Mouse (Mus musculus) heart, postnatal 14 days (tissue): Measurements from ENCODE around the gene Spsb3. TPM values are rescaled to one million over a fixed set of nuclear protein-coding genes. Genes with fewer than 3 reads are reported as not detected.

Experiments
- DNase-seq, 2 experiments: peaks; one replicate each; pipeline ENCODE4 v3.0.0; 2021 to 2022
- intact Hi-C: fragments of 180-260 bp; cut with DNase I; formaldehyde crosslinking; loops from one replicate; pipeline ENCODE4 v1.15.1; 2025
- total RNA-seq, 2 experiments: library from RNA; stranded (reverse); gene quantifications; 2 replicates each; pipeline ENCODE4 v1.2.3; 2021

Spsb3 gene
- total RNA-seq, 2 experiments from 2014 or later: 32.4 to 39.3 TPM

DNA sequence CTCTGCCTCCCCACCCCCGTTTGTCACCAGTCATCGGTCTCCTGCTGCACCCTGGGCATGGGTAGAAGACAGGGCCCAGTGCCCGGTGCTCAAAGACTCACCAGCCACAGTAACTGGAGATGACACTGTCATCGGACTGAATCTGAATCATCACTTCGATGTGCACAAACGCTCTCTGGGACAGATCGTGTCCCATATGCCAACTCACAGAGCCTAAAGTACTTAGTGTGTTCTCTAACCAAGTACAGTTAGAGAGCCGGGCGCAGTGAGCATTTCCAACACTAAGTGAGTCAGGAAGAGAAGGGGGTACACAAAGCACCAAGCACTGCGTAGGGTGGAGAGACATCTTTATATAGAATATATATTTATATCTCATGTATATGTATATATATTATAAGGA lies 18.5 kb upstream of the Spsb3 start:
- no peak for DNase-seq
- intact Hi-C loops: no loop called here

DNA sequence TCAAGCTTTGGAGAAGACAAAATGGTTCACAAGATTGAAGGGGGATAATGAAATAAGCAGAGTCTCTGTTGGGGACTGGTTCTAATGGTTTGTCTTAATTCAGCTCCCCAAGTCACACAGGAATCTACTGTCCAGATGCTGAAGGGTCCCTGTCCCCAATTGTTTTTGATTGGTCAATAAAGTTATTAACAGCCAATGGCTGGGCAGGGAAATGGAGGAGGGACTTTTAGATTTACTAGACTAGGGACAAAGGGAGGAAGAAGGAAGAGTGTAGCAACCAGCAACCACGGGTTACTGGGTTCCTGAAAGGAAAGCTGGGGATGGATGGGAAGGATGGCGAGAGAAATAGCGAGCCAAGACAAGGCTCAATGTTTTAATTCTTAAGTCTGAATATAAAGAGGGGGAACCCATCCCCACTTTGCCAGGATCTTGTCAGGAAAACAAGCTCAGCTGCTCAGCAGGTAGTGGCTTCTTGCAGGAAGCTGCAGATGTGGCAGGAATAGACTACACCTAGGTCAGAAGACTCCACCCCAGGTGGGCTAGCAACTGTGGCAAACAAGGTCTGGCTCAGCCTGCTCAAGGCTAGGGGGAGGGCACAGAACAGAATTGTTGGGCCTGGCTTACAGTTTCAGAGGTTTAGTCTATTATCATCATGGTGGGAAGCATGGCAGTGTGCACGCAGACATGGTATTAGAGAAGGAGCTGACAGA lies 12.6 kb upstream of the Spsb3 start:
- no peak for DNase-seq
- intact Hi-C loops: no loop called here

DNA sequence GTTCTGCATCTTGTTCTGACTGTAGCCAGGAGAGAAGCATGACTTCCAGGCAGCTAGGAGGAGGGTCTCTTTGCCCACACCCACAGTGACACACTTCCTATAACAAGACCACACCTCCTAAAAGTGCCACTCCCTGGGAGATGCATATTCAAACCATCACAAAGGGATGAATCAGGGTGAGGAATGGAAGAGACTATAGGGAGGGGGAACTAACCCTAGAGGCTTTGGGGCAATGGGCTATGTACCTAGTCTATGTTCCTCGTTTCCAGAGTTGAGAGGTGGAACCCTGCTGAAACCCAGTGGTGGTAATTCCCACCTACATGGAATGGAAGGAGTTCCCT lies 12.1 kb upstream of the Spsb3 start:
- intact Hi-C loops: no loop called here
- no peak for DNase-seq

DNA sequence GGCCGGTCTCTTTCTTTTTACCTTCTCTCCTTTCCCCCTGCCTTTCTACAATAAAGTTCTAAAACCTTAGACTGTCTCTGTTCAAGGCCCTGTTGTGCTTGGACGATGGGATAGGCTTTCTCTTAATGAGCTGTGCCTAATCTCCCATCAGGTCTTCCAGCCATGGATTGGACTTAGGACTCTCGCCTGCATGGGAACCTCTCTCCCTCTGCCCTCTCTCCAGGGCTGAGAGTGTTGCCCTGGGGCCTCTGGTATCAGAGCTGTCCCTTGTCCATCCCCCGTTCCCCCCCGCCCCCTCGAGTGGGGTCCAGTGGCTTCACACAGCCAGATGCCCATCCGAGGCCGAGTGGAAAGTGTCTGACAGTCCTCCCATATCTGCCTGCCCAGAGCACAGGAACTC lies 11.5 kb upstream of the Spsb3 start:
- intact Hi-C loops: no loop called here
- DNase-seq: no peak

DNA sequence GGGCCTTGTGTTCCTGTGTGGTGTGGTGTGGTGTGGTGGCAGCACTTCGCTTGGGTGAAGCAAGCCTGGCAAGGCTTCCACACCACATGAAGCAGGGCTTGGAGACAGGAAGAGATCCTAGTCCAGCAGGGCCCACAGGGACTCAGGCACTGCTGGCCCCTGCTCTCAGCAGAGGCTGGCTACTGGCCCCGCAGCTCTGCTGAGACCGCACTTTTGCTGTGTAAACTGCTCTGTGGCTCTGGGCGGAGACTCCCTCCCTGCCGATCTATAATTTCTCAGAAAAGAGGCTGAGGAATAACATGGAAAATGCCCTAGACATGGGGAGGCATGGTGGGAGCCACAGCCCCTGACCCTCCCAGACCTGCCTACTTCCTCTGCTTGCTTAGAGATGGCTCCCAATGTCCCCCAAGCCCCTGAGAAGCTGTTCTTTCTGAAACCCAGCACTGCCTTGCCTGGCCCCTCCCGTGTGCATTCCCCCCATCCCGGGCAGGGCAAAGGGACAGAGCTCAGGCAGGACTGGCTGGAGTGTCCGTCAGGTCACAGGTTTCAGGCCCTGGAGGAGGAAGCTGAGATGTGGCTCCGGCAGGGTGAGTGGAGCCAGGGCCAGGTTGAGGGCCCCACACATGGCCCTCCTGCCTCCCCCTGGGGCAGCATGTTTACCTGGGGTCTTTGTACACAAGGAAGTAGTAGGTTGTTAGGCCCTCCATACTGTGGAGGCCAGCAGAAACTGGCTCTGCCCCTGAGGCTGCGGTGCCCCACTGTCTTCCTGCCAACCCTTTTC lies 8.9 kb upstream of the Spsb3 start:
- intact Hi-C loops: no loop called here
- DNase-seq: no peak

DNA sequence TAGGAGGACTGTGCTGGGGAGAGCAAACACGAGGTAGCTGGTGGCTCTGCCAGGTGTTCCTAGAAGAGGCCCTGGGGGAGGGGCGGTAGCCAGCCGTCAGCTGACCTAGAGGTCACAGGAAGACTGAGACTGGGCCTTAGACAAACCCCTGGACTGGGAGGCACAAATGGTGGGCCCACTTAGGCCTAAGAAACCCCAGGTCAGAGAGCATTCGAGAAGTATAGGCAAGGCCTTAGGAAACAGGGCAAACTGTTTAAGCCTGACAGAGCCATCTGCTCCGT lies 8.4 kb upstream of the Spsb3 start:
- peak; percentile 65 to 77 for DNase-seq
- intact Hi-C loops: no loop called here

DNA sequence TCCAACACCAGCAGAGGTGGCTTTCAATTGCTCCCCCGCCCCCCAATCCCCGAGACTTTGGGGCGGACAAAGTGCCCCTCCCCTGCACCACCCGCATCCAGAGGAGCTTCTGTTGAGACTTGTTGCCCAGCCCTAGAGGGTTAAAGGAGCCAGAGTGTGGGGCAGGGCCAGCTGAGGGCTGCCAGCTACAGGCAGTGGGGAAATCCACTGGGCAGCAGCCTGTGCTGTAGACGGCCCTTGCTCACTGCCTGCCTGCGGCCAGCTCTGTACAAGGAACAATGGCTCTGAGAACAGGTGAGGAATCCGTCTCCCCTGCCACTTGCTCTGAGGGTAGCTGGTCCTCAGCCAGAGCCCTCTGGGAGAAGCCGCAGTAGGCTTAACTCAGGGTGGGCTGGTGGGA lies 7.9 kb upstream of the Spsb3 start:
- intact Hi-C loops: no loop called here
- DNase-seq: no peak

DNA sequence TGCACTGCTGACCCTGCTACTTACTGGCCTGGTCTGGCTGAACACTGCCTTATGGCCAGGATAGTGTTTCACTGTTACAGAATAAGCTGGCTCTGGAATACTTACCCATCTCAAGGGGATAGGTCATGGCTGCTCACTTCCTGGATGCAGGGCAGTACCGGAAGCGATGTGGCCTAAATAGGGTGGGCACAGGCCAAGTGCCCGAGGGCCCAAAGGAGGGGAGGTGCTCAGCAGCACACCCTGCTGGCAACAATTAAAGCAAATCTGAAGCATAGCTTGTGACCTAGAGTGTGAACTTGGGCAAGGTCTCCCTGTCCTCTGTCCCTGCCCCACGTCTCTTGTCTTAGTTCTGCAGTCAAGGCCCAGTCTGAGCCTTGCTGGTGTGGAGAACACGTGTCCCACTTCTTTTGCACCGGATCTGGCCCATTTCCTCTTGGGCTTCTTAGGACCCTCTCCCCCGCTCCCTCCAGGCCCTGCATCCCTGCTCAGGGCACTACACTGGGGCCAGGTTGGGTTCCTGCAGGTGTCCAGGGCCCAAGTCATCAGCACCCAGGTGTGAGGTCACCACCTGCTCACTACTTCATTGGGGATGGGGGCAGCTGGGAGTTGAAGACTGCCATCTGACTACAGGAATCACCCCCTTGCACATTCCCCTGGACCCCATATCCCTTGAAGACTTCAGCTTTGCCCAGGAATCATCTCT lies 4.6 kb upstream of the Spsb3 start:
- DNase-seq: peak in 1 of 2 experiments; percentile 66
- intact Hi-C loops: loop anchor here (2.0 kb wide), 1 partner anchor 137 kb away; no protein-coding TSS in a partner anchor

DNA sequence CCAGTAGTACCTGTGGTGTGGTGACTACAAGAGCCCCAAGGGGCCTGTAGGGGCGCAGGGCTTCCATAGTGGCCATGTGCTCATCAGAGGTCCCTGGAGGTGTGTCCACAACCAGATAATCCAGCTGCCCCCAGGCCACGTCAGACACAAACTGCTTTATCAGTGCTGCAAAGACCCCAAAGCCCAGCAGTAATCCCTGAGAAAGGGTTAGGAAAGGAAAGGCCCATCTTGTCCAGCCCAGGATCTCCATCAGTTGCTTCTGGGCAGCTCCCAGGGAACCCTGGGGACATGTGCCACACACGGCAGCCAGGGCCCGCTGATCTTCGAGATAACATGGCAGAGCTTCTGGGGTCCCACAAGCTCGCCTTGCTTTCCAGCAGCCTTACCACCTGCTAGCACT lies 2.1 kb upstream of the Spsb3 start:
- no peak for DNase-seq
- intact Hi-C loops: no loop called here

DNA sequence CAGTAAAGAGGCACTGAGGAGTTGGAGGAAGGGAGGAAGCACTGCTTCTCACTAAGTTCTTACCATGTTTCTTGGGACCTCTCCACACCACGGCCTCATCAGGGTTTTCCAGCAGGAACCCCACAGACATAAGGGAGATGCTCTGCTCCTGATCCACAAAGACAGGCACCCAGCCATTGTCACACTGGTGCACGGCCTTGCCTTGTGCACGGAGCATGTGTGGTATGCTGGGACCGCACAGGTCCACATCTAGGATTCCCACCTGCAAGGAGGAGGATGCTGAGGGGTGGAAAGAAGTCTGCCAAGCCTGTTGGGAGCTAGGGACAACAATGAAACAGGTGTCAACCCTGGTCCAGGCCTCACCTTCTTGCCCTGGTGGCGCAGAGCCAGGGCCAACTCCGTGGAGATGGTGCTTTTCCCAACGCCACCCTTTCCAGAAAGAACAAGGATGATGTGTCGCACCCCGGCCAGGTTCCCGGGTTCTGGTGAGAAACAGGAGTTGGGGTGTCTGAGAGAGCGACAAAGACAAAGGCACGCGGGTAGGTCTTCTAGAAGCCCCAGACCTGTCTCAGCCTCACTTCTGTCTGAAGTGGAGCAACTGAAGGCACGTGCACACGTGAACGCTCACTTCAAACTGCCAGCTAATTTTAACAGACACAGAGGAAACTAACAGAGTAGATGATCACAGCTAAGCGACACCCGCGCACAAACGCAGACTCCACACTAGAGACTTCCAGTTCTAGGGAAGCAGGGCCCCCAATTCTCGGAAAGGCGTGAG lies 898 bp upstream of the Spsb3 start:
- no peak for DNase-seq

DNA sequence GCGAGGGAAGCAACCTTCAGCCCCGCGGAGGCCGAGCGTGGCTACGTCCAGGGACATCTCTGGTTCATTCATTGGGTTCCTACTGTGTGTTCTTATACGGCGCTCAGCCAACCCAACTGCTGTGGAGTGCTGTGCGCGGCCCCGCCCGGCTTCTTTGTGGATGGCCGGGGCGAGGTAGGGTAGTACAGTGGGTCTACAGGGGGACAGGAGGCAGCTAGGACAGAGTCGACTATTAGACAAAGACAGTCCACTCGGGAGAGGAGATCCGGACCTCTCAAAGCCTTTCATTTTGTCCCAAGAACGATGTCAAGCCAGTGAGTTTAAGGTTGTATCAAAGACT lies 459 bp downstream of the Spsb3 start:
- no peak for DNase-seq
- intact Hi-C loops: no loop called here

More for the DNA sequence above, 898 bp upstream of the Spsb3 start:
- intact Hi-C loops: no loop called here

DNA sequence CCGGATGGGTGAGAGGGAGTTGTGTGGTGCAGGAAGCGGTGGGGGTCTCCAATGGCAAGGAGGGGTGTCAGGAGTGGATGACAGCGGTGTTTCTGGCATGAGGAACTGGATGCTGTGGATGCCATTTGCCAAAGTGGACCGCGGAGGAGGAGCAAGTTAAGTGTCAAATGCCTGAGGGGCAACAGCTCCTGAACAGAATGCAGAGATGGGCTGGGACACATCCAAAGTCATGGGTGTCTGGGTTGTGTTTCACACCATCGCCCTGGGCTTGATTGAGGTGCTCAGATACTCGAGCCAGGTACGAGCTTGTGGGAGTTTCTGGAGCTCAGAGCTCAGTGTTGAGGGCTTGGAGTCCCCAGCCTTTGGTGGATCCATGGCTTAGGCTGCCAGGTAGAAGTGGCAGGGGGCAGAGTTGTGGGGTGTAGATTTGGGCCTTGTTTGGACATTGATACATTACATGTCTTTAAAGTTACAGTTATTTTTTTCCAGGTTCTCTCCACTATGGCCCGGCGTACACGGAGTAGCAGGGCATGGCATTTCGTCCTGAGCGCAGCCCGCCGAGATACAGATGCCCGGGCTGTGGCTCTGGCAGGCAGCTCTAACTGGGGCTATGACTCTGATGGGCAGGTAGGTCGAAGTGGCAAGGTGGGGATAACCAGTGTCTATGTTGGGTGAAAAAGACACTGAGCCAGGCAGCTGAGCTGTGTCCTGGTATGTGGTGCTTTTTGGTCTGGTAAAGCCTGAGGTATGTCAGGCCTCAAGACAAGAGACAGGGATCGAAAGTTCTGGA lies 1.0 kb downstream of the Spsb3 start:
- DNase-seq: no peak
- intact Hi-C loops: no loop called here

DNA sequence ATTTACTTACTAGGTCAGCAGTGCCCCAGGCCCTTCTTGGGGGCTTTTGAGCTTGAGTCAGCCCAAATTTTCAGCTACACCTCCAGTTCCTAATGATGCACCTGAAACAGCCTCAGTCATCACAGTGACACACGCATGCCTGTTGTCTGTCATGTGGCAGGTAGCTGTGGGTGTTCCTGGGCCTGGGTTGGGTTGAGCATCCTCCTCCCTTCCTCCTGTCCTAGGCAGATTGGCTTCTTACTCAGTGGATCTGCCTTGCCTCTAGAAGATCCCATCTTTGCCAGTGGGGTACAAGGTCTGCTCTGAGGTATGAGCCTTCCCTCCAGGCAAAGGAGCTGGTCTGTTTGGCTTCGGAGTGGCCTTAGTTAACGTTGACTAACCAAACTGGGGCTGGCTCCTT lies 2.4 kb downstream of the Spsb3 start:
- intact Hi-C loops: no loop called here
- DNase-seq: no peak

DNA sequence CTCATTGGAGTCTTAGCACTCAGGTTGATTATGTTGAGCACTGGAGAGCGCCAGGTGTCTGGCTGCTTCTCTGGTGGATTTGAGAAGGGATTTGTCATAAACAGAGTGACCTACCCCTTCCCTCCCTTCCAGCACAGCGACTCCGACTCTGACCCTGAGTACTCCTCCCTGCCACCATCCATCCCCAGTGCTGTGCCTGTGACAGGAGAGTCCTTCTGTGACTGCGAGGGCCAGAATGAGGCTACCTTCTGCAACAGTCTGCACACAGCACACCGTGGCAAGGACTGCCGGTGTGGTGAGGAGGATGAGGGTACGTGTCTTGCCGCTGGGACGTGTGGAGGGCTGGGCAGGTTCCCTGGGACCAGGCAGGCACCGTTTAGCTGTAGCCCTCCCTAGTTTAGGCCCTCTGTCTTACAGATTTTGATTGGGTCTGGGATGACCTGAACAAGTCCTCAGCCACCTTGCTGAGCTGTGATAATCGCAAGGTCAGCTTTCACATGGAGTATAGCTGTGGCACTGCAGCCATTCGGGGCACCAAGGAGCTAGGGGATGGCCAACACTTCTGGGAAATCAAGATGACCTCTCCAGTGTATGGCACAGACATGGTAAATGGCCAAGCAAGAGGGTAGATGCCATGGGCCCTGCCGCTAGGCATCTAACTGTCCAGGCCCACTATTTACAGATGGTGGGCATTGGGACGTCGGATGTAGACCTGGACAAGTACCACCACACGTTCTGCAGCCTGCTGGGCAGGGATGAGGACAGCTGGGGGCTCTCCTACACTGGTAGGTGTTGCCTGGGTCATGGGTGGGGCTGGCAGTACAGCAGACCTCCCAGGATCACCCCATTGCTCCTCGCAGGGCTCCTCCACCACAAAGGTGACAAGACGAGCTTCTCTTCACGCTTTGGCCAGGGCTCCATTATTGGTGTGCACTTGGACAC lies 4.0 kb downstream of the Spsb3 start:
- DNase-seq: no peak
- intact Hi-C loops: no loop called here

DNA sequence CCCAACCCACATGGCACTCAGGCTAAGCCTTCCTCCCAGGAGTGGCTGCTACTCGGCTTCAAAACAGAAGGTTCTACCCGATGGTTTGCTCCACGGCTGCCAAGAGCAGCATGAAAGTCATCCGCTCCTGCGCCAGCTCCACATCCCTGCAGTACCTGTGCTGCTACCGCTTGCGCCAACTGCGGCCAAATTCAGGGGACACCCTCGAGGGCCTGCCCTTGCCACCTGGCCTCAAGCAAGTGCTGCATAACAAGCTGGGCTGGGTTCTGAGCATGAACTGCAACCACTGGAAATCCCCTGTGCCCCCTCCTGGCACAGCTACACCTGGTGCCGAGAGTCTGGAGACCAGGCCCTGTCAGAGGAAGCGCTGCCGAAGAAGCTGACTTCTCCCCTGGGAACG lies 4.9 kb downstream of the Spsb3 start:
- intact Hi-C loops: no loop called here
- no peak for DNase-seq

DNA sequence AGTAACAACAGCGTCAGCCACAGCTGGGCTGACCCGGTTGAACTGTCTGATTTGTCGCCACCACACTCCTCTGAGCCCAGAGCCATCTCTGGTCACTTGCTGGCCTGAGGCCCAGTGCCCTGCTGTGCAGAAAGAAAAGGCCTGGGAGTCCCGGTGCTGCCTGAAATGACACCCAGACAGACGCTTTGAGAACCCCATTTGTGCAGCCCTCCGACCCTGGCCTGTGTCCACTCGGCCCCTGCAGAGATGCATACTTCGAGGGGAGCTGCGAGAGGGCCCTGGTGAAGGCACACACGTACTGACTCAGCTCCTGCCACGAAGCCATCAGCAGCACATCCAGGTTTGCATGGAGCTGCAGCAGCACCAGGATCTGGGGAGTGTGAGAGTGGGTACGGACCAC lies 6.3 kb downstream of the Spsb3 start:
- intact Hi-C loops: no loop called here
- DNase-seq: no peak

DNA sequence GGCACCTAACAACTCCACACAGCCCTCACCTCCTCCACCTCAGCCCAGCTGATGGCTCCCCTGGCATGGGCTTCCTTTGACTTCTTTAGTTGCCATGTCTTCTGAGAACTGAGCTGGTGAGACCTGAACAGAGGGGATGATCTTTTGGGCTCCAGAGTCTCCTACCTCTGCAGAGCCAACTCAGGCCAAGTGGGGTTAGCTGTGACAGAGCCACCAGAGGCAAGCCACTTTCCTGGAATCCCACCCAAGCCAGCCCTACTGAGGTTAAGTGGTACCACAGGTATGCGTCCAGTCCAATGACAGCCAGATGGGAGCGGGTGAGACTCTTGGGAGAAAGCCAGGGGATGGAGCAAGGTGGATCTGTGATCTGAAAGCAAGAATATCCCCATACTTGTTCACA lies 6.8 kb downstream of the Spsb3 start:
- DNase-seq: no peak
- intact Hi-C loops: no loop called here

DNA sequence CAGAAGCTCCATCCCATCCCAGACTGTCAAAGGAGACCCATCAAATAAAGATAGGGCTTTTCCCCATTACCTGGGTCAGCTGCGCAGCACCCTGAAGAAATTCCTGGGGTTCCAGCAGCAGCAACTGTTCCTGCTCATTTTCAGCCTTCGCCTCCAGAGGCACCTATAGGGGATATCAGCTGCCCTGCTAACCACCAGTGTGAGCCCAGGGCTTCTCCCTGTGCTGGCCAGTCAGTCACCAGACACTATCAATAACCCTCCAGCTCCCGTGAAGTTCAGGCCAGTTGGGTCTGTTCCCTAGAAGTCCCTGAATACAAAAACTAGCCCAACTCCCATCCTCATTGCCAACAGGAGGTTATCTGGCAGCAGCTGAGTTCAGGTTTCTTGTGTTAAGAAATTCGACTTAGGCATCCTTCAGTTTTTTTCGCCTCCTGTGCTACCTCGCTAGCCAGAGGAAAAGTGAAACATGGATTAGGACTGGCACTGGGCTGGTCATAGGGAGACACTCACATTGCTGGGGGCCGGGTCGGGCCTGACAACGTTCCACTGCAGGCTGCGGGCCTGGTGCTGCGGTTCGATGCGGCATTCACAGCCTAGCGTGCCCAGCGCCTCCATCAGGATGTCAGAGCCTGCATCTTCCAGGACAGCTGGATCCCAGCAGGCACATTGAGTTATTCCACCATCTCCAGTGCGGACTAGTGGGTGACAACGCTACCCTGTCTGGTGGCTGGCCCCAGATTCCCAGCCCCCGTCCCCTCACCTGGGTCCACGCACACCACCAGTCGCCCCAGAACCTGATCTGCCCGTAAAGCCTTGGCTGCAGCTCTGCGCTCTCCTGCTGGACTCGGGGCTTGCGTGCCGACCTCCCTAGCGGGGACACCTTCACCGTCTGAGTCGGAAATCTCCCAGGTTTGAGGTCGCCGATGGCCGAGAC lies 7.9 kb downstream of the Spsb3 start:
- intact Hi-C loops: no loop called here
- DNase-seq: no peak
